In genomic region chr7:29079419-29079950, GRCm38 (mm10) we compare ENCODE assay signal across 27 mouse cellular contexts. TPM values are rescaled to one million over a fixed set of nuclear protein-coding genes. Genes with fewer than 3 reads are reported as not detected.
DNase-seq lines count a peak whose midpoint lies in the region; TF ChIP-seq lines count a peak whose summit lies in the region.
"Had no signal": no experiment of that assay in that cellular context is flagged by ENCODE, and none has a peak within 500 bp of the region (broad histone marks: within the 10 kb centered on the region; RNA-seq: fewer than 3 reads in every experiment).

No protein-coding gene starts in this region.

- peak overlapping the region; percentile 50 for H3K4me3 ChIP-seq in E14TG2a.4 (replicated peaks; ENCODE audit: low read length)
- H3K4me3 ChIP-seq in MEL (ENCODE audit: control insufficient read depth in 1 of 2, insufficient read depth in 1 of 2, low read depth in 2 of 2, low read length in 2 of 2) = no peak overlapping the region
- H3K4me3 ChIP-seq: embryonic facial prominence, embryonic 10.5 days; embryonic facial prominence, embryonic 13.5 days; erythroblast, embryonic 14.5 days; forebrain, embryonic 12.5 days; forebrain, embryonic 15.5 days; heart, adult 2 months; heart, embryonic 10.5 days; hindbrain, embryonic 12.5 days; hindbrain, embryonic 15.5 days had no signal

- TF ChIP-seq POLR2A in MEL (IDR thresholded peaks at IDR 0.05; ENCODE audit: control insufficient read depth in 1 of 2, insufficient read depth in 1 of 2, low read depth in 1 of 2, low read length in 2 of 2, poor library complexity in 1 of 2) = no peak

- no peak for TF ChIP-seq CTCF in E14TG2a.4 (conservative IDR thresholded peaks at IDR 0.05; ENCODE audit: low read length)
- TF ChIP-seq CTCF in MEL (IDR thresholded peaks at IDR 0.05 in 2 of 3, conservative IDR thresholded peaks at IDR 0.05 in 1 of 3; ENCODE audit: control insufficient read depth in 1 of 3, insufficient read depth in 1 of 3, low read depth in 2 of 3, low read length in 3 of 3, poor library complexity in 1 of 3, severe bottlenecking in 1 of 3) = no peak

- H3K9ac ChIP-seq in MEL (ENCODE audit: control insufficient read depth, low read depth, low read length, poor library complexity, severe bottlenecking) = no peak overlapping the region
- H3K9ac ChIP-seq: embryonic facial prominence, embryonic 13.5 days; forebrain, embryonic 12.5 days; forebrain, embryonic 15.5 days; hindbrain, embryonic 12.5 days; hindbrain, embryonic 15.5 days had no signal

- H3K79me2 ChIP-seq in MEL (ENCODE audit: control insufficient read depth, insufficient read depth, low read length, poor library complexity) = no peaks in the 10 kb centered on the region

- DNase-seq in ES-CJ7 (ENCODE audit: low read depth, low spot score) (peak; percentile 50), MEL (ENCODE audit: low read depth, low spot score) (no peak)
- DNase-seq in brain, adult 2 months (ENCODE audit: low read depth, low spot score) = peak; percentile 13
- no peak for DNase-seq in kidney, postnatal 36 days
- DNase-seq in ovary, postnatal 10 days (ENCODE audit: low spot score) = no peak
- no peak for DNase-seq in lung, postnatal 25 days (ENCODE audit: low spot score)
- DNase-seq: adrenal gland, adult 2 months; adrenal gland, postnatal 14 days; cerebellum, adult 11-12 months; cerebellum, adult 8-10 months; cerebellum, postnatal 10 days; cerebellum, postnatal 36 days; embryo, embryonic 11 days; gastrocnemius, postnatal 10 days; gastrocnemius, postnatal 36 days; heart, adult 2 months had no signal

- H3K27ac ChIP-seq in MEL (ENCODE audit: control insufficient read depth, low read depth, low read length) = no peak overlapping the region
- H3K27ac ChIP-seq: embryonic facial prominence, embryonic 10.5 days; embryonic facial prominence, embryonic 13.5 days; forebrain, embryonic 12.5 days; forebrain, embryonic 15.5 days; heart, adult 2 months; heart, embryonic 10.5 days; hindbrain, embryonic 12.5 days; hindbrain, embryonic 15.5 days had no signal

- peaks cover 20% of the 10 kb centered on the region; the same call in 1 of the 2 replicates for H3K36me3 ChIP-seq in E14TG2a.4 (ENCODE audit: insufficient read depth, low read length)
- peaks cover 0 to 8% of the 10 kb centered on the region in 2 experiments; a peak in 2 of 4 replicates for H3K36me3 ChIP-seq in MEL (ENCODE audit: control insufficient read depth in 1 of 2, insufficient read depth in 2 of 2, low read length in 2 of 2)
- H3K36me3 ChIP-seq: forebrain, embryonic 12.5 days; forebrain, embryonic 15.5 days; heart, embryonic 10.5 days; hindbrain, embryonic 12.5 days; hindbrain, embryonic 15.5 days had no signal

- TF ChIP-seq RAD21 in MEL (IDR thresholded peaks at IDR 0.05; ENCODE audit: low read depth, low read length) = no peak

- peaks cover 64% of the 10 kb centered on the region for H3K4me1 ChIP-seq in E14TG2a.4 (replicated peaks; ENCODE audit: low read depth, low read length)
- peaks cover 0 to 17% of the 10 kb centered on the region in 2 experiments; a peak in 3 of 4 replicates for H3K4me1 ChIP-seq in MEL (ENCODE audit: control insufficient read depth in 1 of 2, insufficient read depth in 2 of 2, low read length in 2 of 2)
- H3K4me1 ChIP-seq: embryonic facial prominence, embryonic 10.5 days; embryonic facial prominence, embryonic 13.5 days; forebrain, embryonic 15.5 days; heart, embryonic 10.5 days; hindbrain, embryonic 15.5 days had no signal

- peaks cover 8% of the 10 kb centered on the region; the same call in 1 of the 2 replicates for H3K27me3 ChIP-seq in E14TG2a.4 (ENCODE audit: insufficient read depth, low read length)
- peaks cover 0 to 6% of the 10 kb centered on the region in 2 experiments; a peak in 3 of 4 replicates for H3K27me3 ChIP-seq in MEL (ENCODE audit: control insufficient read depth in 1 of 2, insufficient read depth in 2 of 2, low read length in 2 of 2)
- H3K27me3 ChIP-seq: embryonic facial prominence, embryonic 13.5 days; forebrain, embryonic 15.5 days; hindbrain, embryonic 15.5 days had no signal

- H3K9me3 ChIP-seq in E14TG2a.4 (ENCODE audit: low read length) = no peaks in the 10 kb centered on the region
- H3K9me3 ChIP-seq in MEL (replicated peaks; ENCODE audit: insufficient read depth, low read length) = no peaks in the 10 kb centered on the region
- H3K9me3 ChIP-seq: embryonic facial prominence, embryonic 10.5 days; embryonic facial prominence, embryonic 13.5 days; forebrain, embryonic 12.5 days; forebrain, embryonic 15.5 days; heart, embryonic 10.5 days; hindbrain, embryonic 12.5 days; hindbrain, embryonic 15.5 days had no signal

- no peak for TF ChIP-seq EP300 in MEL (IDR thresholded peaks at IDR 0.05; ENCODE audit: low read depth in 1 of 2, low read length in 2 of 2)

TF ChIP-seq in MEL, 35 proteins besides CTCF, POLR2A, EP300 and RAD21:
- peak; percentile 66; the same call in 1 of the 2 replicates for TF ChIP-seq ZKSCAN1 (IDR thresholded peaks at IDR 0.05; ENCODE audit: low read depth, low read length)
- TF ChIP-seq SMC3 (IDR thresholded peaks at IDR 0.05; ENCODE audit: low read depth, low read length) = no peak

RNA-seq across cellular contexts. Expression of gene Ryr1, which starts 45.5 kb away (rescaled TPM):
- 0.16 and 0.27 TPM in 2 replicates for total RNA-seq in MEL (2012; rRNA removed)
- polyA plus RNA-seq in MEL (2012; ENCODE audit: insufficient read depth in 1 of 2, insufficient read length in 2 of 2, low read depth in 1 of 2, low replicate concordance in 2 of 2, missing spikeins in 1 of 2) = under 1 TPM in 1 of 2 experiments, not detected in 1; 0.54 TPM
- total RNA-seq: granulocyte monocyte progenitor cell, adult 5-6 weeks; heart, postnatal 25 days had no signal
- polyA plus RNA-seq: adrenal gland, adult 2 months had no signal

RNA-seq across cellular contexts. Expression of gene Rasgrp4, which starts 55.2 kb away (rescaled TPM):
- total RNA-seq in MEL (2012; rRNA removed) = 0.46 and 0.56 TPM in 2 replicates
- 1 to 10 TPM in 1 of 2 experiments, not detected in 1; 1.9 TPM for polyA plus RNA-seq in MEL (2012; ENCODE audit: insufficient read depth in 1 of 2, insufficient read length in 2 of 2, low read depth in 1 of 2, low replicate concordance in 2 of 2, missing spikeins in 1 of 2)

Comparison
In these comparisons a context has a peak if more than half of its experiments do, and no peak if none do; other contexts are left out.
1. DNase-seq: peak in ES-CJ7 (single experiment) and brain, adult 2 months (single experiment); none in MEL (single experiment), kidney, postnatal 36 days (0 of 2), ovary, postnatal 10 days (single experiment) and lung, postnatal 25 days (single experiment).